Mouse (Mus musculus) naive thymus-derived CD4-positive, alpha-beta T cell, adult 2 months (primary cell): ENCODE measurements around the gene Ipo13.

Experiments used
- DNase-seq: peaks from one replicate; pipeline ENCODE4 v3.0.0-alpha.2; 2011; ENCODE audit warnings: low read depth

Gene Ipo13

DNA sequence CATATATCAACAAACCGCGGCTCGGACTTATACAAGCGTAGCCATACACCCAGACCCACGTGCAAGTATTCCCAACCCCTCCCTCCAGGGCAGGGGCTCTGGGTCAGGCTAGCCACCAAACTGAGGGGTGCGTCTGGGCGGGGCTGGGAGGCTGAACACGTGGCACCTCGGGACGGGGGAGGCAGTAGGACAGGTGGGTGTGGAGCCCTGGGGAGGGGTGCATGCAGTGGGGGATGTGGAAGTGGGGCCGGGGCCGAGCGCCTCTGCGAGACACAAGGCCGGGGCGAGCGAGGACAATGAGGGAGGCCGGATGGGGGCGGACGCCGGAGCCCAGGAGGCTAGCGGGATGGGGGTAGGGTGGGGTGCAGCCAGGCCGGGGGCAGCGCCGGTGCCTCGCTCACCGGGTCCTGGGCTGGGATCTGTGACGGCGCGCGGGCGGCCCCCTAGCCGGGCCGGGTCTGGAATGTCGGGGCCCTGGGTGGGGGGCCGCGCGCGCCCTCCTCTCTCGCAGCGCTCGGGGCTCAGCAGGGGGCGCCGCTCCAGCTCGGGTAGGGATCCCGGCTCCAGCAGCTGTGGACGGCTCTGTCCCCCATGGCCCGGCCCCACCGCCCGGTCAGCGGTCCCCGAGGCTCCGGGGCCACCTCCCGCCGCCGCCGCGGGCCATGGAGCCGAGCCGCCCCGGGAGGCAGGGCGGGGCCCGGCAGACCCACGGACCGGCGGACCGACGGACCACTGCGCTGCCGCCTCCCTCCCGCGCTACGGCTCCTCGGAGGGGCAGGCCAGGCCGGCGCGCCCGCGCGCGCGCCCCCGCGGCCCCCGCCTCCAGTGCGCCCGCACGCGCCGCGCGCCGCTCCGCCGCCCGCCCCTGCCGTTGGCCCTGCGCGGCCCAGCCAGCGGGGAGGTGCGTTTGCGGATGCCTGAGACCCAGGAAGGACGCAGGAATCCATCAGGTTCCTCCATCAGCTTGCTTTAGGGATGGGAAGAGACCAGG is 31.8 kb downstream of the Ipo13 start, which contains the start of gene B4galt2:
Gene B4galt2, minus strand, starts transcription at position 787 of the 991 bp plus-strand sequence.
- no peak for DNase-seq

DNA sequence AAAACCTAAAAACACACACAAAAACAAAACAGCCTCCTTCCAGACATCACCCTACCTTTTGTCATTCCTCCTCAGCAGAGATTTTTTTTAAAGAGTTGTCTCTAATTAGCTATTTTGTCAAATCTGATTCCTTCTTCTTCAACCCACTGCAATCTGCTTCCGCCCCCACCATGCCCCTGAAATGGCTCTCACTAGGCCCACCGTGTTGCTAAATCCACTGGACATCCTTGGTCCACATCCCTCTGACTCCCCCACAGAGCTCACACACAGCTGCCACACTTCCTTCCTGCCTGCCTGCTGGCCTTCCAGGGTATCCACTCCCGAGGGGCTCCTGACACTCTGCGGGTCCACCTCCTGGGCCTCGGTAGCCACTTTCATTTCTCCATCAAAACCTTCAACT is 36.1 kb downstream of the Ipo13 start:
- no peak for DNase-seq

- DNase-seq, result no peak
These were observed 36.5 kb downstream of the Ipo13 start for GRCm38 (mm10) chr4:117878301-117878700.

- no peak for DNase-seq
These were observed 41.2 kb downstream of the Ipo13 start for GRCm38 (mm10) chr4:117873615-117874014.

DNA sequence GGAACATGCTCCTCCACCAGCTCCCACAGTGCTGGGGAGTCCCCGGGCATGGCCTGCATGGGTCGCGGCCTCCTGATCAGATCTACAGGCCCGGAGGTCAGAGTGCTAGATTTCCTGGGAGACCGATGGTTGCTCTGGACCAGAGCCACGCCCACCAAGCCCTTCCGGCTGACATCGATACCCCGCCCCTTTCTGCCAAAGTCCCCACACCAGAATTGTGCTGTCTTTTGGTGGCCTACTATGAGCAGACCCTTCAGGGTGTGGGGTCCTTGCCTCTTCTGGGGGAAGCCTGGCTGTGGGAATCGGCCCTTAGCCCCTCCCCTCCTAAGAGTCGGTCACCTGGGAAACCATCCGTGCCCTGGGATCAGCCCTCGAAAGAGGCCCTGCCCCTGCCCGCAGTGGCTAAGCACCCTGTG is 42.3 kb downstream of the Ipo13 start, which contains the start of gene Ccdc24:
Gene Ccdc24, minus strand, starts transcription at position 87 of the 416 bp plus-strand sequence.
- DNase-seq, result no peak

DNA sequence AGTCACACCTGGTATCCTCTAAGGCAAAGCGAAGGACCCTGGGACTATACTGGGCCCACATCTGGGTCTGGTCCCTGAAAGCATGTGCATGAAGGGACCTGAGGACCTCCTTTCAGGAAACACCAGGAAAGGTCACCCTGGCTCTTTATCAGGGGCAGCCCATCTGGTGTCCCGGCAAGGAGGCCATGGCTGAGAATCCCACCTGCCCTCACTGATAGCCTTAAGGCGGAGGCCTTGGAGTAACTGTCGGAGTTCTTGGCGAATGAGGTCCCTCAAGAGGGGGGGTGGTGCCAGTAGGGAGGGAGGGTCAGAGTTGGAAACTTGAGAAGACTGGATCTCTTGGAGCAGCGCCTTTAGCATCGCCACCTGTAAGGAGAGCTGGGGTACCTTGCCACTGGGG is 43.0 kb downstream of the Ipo13 start:
- no peak for DNase-seq

DNA sequence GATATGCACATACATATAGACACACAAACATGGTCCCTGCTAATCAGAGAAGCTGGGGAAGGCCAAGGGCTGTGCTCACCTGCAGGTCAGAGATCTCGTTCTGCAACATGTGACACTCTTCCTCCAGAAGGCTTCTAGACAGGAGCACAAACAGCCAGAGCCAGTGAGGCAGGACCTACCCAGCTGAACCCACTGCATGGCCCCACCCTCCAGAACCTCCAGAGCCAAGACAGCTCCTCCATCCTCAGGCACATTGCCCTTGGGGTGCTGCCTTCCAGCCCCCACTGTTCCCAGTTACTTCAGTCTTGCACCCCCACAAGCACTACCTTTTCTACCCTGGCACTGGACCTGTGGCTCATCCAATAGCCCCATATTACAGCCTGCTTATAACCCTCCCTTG is 44.4 kb downstream of the Ipo13 start:
- no peak for DNase-seq

GRCm38 (mm10) chr4:117869317-117869716 is 45.5 kb downstream of the Ipo13 start:
- no peak for DNase-seq

- peak; percentile 59 for DNase-seq
These were observed 47.0 kb downstream of the Ipo13 start for GRCm38 (mm10) chr4:117867823-117868222.

DNA sequence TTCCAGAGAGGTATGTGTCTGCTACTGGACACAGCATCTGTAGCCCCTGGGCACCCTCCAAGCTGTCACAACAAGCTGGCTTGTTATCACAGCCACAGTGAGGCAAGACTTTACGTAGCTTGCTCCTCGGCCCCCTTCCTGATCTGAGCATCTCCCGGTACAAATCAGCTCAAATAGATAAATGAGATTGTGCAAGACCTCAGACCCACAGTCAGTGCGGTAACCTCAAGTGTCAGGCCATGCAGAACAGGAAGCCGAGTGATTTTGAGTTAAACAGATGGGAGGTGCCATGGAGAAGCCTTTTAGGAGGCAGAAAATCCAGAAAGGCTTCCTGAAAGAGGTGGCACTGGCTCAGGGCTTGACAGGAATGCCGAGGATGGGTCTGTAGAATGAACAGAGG is 47.8 kb downstream of the Ipo13 start:
- DNase-seq, result no peak

GRCm38 (mm10) chr4:117866083-117866482 is 48.7 kb downstream of the Ipo13 start:
- no peak for DNase-seq

DNA sequence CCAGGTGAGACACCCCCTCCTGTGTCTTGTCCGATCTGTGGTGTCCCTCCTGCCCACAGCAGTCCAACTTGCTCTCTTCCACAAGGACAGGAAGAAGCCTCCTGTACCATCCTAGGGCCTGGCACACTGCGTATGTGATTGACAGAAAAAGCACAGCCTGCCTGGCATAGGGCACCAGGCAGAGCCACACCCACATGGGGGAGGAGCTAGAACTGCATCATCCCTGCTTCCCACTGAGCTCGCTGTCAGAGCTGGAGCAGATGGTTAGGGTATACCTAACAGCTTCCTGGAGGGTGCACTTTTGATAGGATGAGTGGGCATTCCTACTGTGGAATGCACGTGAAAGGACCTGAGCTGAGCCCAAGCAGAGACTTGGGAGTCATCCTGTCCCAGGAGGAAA is 52.0 kb downstream of the Ipo13 start:
- no peak for DNase-seq

GRCm38 (mm10) chr4:117860570-117860969 is 54.2 kb downstream of the Ipo13 start:
- no peak for DNase-seq

GRCm38 (mm10) chr4:117858794-117859193 is 56.0 kb downstream of the Ipo13 start:
- peak; percentile 19 for DNase-seq

DNA sequence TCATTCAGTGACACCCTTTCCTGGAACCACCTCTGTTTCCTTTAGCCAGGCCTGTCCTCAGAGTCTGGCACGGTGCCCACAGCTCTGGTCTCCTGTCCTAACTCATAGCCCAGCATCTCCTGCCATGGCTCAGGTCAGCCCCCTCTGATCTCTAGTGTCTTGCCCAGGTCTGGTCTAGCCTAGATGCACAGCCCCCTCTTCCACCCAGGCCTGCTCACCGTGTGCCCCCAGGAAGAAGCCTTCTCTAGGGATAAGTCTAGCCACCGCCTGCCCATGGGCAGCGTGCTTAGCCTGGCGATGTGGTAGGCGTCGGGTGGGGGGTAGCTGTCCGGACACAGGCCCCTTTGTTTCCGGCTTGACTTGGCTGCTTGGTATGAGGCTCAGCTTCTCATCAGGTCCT is 59.7 kb downstream of the Ipo13 start:
- no peak for DNase-seq

GRCm38 (mm10) chr4:117852152-117852868 is 62.5 kb downstream of the Ipo13 start:
- DNase-seq, result no peak

DNA sequence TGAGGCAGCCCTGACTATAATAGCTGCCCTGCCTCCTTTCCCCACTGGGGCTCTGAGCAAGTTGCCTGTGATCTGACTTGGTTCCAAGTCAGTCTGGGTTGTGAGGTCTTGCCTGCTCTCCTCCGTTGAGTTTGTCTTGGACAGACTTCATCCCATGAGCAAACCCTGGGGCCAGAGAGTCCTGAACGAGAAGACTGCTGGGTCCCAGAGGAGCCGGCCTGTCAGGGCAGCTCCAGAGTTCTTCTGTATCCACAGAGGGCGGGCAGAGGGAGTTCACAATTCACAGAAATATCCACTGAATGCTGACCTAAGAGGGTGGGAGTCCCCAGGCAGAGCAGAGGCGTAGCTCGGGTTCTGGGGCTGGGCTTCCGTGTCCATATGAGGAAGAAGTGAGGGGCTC is 63.9 kb downstream of the Ipo13 start:
- no peak for DNase-seq

DNA sequence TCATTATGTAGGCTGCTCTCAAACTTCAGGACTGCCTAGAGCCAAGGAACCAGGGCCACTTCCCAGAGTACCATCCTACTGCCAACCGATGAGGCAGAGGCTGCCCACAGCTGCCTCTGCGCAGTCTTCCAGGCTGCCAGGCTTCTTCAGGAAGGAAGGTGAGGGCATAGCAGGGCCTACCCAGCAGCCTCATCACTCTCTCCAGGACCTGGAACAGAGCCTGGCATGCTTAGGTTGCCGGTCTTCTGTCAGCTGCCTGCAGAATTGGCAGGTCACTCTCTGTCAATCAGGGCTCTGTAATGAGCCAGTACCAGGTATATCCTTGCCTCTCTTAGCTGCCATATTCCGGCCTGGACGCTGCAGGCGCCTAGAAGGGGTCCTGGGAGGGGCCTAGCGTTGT is 64.6 kb downstream of the Ipo13 start:
- DNase-seq, result no peak

GRCm38 (mm10) chr4:117849506-117849905 is 65.3 kb downstream of the Ipo13 start:
- no peak for DNase-seq

DNA sequence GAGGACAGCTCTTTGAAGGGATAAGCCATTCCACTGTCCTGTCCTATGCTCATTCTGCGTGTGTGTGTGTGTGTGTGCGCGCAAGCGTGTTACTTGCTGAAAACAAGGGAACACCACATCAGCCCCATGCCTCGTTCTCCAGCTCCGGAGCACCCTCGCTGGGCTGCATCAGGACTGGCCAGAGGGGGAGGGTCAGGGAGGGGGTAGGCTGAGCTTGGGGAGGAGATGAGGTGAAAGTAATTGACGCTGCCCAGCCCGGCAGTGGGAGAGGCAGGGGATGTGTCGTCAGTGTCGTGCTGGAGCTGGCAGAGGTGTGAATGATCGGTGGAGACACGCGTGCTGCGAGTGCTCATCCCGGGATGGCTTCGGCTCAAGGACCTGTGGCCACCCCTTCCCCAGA is 65.7 kb downstream of the Ipo13 start:
- no peak for DNase-seq

GRCm38 (mm10) chr4:117847011-117847410 is 67.8 kb downstream of the Ipo13 start:
- no peak for DNase-seq

GRCm38 (mm10) chr4:117846261-117846660 is 68.5 kb downstream of the Ipo13 start:
- DNase-seq, result no peak

GRCm38 (mm10) chr4:117845316-117845715 is 69.5 kb downstream of the Ipo13 start:
- no peak for DNase-seq
